Mouse (Mus musculus): ENCODE measurements at regions not wholly inside any gene's neighbourhood (a gene's known extent, or its start where the extent isn't known, plus 50 kb on each side); places are given as distances from the start of the nearest gene placed in this dataset.
A peak's percentile ranks its signal among the peaks of the same experiment; 100 is the strongest.

DNA sequence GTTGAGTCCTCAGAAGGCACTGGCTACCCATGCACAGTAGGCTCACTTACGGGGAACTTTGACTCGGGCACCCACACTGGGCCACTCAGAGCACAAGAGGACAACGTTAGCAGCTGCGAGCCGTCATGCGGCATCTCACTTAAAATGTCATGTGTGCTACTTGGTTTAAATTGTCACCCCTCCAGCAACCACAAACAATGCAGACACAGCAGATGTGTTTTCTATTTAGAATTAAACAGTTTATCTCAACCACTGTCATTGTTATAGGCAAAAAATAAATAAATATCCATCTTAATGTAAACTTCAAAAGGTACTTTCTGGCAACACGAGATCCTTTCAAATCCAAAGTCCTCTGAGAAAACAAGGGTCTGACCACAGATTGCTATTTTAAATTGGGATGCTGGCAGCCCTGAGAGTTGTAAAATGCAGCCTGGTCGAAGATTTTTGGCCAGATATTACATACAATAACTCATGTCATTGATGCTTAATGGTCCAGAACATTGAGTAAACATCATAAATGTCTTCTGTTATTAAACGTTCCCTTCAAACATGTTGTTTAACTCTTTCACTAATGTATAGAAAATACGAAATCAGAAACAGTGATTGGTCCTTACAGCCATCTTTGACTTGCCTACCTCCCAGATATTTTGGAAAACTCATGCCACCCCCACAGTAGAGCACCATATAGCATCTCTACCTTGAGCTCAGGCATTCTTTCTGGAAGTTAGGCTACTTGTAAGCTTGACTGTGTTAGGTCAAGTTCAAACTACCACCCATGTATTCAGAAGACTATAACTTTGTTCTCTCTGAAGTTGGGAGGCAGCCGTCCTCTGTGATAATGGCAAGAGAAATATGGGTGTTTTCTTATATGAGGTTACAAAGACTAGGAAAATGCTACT lies 232.8 kb upstream of the Tcf21 start:
- no peak for ATAC-seq (replicated peaks; ENCODE audit: insufficient number of reproducible peaks, low FRiP score, low TSS enrichment, poor library complexity, severe bottlenecking)

DNA sequence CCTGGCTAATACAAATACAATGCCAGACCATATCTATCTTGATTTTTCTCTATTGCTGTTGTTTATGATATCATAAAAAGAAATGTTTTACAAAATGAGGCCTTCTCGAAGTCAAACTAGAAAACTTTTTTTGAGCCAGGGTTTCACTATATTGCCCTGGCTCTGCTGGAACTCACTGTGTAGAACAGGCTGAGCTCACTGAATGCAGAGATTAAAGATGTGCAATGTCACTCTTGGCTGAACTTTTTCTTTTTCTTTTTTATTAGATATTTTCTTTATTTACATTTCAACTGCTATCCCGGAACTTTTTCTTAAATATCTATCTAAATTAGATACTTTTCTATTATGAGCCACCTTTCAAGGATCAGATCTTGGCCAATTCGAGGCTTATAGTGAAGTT lies 224.5 kb upstream of the Tcf21 start:
- no peak for ATAC-seq (replicated peaks; ENCODE audit: insufficient number of reproducible peaks, low FRiP score, low TSS enrichment, poor library complexity, severe bottlenecking)

DNA sequence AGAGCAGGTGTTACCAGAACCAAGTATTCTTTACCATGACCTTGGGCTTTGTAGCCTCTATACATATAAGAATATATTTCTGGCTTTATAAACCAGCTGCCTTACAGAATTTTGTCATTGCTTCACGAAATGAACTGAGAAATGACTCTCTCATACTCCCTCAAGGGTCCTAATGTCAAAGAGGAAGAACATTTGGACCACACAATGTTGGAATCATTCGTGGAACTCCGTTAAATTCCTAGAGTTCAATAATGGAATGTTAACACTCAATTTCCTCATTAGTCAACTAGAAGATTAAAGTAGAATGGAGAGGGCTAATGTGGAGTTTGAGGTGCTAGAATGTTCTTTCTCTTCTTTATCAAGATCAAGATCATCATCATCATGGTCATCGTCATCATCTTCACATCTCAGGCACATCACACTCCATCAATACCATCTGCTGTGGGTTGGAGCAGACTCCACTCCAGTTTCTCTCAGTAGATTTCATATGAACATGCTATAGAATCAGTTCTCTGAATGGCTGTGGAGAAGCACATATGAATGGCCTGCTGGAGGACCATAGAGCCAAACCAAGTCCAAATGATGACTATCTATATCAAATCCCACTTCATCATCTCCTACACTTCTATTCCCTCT lies 211.6 kb upstream of the Tcf21 start:
- no peak for ATAC-seq (replicated peaks; ENCODE audit: insufficient number of reproducible peaks, low FRiP score, low TSS enrichment, poor library complexity, severe bottlenecking)

DNA sequence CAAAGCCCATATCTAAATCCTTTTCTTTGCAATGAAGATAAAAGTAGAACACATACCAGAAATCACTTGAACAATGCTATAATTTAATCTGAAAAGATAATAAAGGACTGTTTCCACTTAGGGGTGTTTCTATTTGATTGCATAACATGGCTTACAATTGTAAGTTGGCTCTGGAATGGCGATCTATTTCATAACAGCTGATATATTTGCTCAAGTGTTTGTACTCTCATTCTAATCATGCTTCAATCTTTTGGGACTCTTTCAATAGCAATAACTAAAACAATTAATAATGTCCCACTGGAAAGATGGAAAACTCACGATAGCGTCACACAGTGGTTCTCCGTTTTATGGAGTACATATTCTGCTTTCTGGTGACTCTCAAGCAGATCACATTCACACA lies 208.0 kb upstream of the Tcf21 start:
- no peak for ATAC-seq (replicated peaks; ENCODE audit: insufficient number of reproducible peaks, low FRiP score, low TSS enrichment, poor library complexity, severe bottlenecking)

DNA sequence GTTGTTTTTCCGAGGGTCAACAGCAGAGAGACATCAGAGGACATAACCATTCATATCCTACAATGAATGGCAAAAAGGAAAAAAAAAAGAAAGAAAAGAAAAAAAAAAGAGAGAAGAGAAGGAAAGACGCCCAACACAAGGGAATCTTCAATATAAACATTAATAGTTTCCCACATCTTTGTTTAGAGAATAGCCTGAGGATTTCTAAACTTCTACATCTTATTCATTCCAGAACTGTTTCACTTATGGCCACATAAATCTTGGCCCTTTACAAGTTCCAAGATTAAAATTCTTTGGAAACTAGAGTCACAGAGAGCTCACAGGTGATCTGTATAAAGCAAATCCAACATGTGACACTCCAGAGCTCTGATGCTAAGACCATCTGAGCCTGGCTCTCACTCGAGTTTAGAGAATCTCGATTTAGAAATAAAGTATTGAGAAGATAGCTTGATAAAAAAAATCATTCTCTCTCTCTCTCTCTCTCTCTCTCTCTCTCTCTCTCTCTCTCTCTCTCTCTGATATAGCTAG lies 197.2 kb upstream of the Tcf21 start:
- no peak for ATAC-seq (replicated peaks; ENCODE audit: insufficient number of reproducible peaks, low FRiP score, low TSS enrichment, poor library complexity, severe bottlenecking)

DNA sequence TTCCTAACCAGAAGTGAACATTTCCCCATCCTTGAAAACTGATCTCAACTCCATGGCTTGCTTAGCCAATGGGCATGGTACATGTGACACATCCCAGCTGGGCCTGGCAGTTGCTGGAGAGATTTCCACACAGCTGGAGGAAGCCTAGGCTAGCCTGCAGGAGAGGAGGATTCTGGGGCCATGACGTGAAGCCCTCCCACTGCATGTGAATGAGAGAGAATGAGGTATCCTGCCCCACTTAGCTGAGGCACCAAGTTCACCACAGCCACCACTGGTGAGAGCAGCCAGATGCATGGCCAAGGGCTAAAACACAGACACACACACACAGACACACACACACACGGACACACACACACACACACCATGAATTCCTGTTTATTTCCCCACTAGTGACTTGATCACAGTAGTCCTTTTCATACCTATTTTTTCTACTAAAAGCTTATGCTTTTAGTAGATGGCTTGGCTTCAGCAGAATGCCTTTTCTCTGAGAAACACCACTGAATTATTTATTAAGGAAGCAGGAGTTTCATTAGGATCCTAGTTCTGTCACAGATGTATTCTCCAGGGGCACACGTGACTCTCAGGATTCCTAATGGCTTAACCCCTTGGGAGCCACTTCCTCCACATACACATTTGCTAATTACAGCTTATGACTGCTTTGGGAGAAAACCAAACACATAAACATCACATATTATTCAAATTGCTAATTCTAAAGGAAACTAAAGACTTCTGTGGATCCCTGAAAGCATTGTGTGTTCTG lies 196.1 kb upstream of the Tcf21 start:
- no peak for ATAC-seq (replicated peaks; ENCODE audit: insufficient number of reproducible peaks, low FRiP score, low TSS enrichment, poor library complexity, severe bottlenecking)

DNA sequence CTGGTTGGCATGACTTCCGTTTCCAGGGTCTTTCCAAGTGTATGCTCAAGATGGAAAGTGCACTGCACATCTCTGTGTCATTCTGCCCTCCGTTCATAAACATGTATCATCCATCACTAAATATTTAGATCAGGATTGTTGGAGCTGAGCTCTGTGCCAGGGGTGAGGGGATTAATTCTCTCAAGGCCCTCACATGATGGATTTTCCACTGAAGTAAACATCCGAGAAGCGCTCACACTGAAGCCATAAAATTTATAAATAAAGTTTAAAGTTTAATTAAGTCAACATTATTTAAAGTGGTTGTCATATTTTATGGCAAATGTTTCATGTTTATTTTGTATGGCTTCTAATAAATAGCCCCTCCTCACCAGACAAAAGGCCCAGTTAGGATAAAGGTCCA lies 190.7 kb upstream of the Tcf21 start:
- no peak for ATAC-seq (replicated peaks; ENCODE audit: insufficient number of reproducible peaks, low FRiP score, low TSS enrichment, poor library complexity, severe bottlenecking)

DNA sequence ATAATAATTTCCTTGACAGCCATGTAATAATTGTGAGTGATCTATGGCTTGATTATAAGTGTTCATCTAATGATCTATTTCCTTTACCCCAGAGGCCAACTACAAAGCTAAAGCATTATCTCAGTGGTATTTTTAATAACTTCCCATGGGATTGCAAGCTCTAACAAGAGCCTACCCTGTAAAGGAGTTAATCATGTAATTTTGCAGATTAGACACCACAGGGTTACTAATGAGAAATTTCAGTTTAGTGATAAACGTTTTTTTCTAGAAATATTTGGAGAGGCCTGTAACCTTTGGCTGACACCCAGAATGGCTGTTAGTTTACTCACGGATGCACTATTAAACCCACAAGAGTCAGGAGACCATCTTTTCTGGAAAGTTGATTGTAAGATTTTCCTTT lies 190.2 kb upstream of the Tcf21 start:
- ATAC-seq (replicated peaks; ENCODE audit: insufficient number of reproducible peaks, low FRiP score, low TSS enrichment, poor library complexity, severe bottlenecking), result no peak

DNA sequence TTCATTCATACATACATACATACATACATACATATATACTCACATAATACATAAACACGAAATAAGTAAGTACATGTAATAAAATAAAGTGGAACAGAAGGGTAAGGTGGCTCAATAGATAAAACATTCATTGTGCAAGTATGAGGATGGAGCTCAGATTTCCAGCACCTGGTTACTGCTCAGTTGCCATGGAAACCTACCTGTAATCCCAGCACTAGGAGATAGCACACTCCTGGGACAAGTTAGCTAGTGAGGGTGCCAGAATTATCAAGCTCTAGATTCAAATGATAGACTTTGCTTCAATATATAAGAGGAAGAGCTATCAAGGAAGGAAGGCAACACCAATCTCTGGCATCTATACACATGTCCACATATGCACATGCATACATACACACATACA lies 184.8 kb upstream of the Tcf21 start:
- ATAC-seq (replicated peaks; ENCODE audit: insufficient number of reproducible peaks, low FRiP score, low TSS enrichment, poor library complexity, severe bottlenecking), result no peak

DNA sequence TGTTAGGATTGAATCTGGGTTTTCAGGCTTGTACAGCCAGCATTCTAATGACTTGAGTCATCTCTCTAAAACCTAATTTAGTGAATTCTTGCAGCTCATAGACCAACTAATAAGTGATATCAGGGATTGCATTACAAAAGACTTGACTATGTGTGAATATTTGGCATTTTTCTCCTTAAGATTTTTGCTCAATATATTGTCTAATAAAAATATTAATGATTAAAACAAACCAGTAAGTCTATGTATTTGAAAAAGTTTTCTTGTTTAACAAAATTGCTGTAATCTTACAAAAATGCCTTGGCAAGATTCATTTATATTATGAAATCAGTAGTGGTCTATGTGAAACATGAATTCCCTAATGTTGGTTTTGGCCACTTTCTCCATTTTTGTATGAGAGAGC lies 183.7 kb upstream of the Tcf21 start:
- ATAC-seq (replicated peaks; ENCODE audit: insufficient number of reproducible peaks, low FRiP score, low TSS enrichment, poor library complexity, severe bottlenecking), result no peak

DNA sequence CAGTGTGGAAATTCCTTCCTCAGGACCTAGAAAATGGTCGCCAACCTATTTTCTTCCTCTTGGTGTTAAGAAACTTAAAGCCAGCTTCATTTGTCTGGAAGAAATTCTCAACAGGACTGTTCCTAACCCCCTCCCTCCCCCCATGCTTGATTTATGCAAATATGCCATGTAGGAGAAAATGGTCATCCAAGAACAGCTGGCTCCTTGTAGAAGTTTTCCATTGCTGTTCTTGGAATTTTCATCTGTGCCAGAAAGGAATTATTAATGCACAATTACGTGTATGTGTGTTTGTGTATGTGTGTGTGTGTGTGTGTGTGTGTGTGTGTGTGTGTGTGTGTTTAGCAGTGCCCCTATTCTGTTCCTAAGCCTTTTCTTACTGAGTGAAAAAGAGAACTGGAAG lies 178.6 kb upstream of the Tcf21 start:
- ATAC-seq (replicated peaks; ENCODE audit: insufficient number of reproducible peaks, low FRiP score, low TSS enrichment, poor library complexity, severe bottlenecking), result no peak

DNA sequence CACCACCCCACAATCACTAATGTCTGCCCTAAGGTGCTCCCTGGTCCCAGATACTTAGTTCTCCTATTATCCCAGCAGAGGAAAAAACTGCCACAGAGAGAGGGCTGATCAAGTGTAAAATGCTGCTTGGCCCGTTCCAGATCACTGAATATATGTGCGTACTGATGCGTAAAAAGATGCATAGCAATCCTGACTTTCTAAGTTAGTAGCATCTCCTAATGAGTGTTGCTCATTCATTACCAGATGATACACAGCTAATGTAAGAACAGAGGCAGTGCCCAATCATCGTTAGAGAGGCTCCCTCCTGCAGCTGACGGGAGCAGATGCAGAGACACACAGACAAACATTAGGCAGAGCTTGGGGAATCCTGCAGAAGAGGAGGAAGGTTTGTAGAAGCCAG lies 177.6 kb upstream of the Tcf21 start:
- ATAC-seq (replicated peaks; ENCODE audit: insufficient number of reproducible peaks, low FRiP score, low TSS enrichment, poor library complexity, severe bottlenecking), result no peak

DNA sequence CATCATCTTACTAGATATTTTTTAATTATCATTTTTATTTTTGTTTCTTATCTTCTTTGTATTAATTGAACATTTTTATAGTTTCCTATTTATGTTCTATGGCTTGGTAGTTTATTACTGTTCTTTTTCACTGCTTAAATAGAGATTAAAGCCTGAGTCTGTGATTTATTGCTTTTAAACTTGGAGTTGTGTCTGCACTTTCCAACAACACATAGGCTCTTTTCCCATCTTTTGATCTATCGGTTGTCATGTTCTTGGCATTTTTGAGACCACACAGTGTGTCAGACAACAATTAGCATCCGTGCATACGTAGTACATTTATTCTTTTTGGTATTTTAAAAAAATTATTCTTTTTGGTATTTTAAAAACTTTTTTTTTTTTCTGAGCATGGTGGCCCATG lies 173.2 kb upstream of the Tcf21 start:
- no peak for ATAC-seq (replicated peaks; ENCODE audit: insufficient number of reproducible peaks, low FRiP score, low TSS enrichment, poor library complexity, severe bottlenecking)

DNA sequence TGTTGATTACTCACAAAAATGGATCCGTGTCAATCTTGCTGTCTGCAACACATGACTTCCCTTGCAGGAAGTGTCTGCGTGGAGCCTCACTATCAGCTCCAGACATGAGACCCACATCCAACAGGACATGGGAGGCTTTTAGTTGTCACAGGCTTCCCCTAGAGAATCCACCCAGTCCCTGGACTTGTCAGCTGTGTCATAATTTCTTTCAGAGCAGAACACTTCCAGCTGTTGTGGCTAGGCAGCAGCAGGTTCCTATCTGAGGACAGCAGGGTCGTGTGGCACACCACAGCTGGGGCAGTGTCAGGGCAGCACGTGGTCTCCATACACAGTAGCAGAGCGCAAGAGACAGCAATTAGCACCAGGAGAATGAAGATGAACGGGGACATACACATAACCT lies 161.8 kb upstream of the Tcf21 start:
- ATAC-seq (replicated peaks; ENCODE audit: insufficient number of reproducible peaks, low FRiP score, low TSS enrichment, poor library complexity, severe bottlenecking), result no peak

DNA sequence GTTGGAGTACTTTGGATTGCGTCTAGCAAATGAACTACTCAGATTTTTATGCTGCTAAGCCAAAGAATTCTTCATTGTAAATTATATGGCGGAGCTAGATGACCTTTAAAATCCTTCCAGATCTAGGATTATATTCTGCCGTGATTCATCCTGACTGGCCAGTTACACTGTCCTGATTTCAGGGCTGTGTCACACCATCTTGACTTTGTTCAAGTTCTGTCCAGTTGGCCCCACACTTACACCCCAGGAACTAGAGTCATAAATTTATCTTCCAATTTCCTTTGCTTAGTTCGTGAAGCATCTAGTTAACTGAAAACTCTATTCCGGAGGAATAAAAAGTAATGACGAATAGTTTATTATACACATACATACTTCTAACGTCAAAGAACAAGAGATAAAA lies 158.5 kb upstream of the Tcf21 start:
- ATAC-seq (replicated peaks; ENCODE audit: insufficient number of reproducible peaks, low FRiP score, low TSS enrichment, poor library complexity, severe bottlenecking), result no peak

DNA sequence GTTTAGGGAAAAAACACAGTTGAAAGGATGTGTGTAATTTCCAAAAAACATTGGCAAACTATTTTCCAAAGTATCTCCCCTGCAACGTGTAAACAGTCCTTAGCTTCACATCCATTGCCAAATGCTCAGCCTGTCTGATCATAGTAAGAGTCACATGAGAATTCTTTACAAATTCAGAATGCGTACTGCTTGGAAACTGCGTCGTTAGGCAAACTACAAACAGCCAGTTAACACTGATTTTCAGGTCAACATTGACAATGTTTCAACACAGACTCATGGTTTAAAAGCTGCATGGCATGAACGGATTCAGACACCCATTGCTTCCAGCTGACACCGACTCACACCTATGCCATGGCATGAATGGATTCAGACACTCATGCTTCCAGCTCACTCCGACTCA lies 137.0 kb upstream of the Tcf21 start:
- ATAC-seq (replicated peaks; ENCODE audit: insufficient number of reproducible peaks, low FRiP score, low TSS enrichment, poor library complexity, severe bottlenecking), result no peak

DNA sequence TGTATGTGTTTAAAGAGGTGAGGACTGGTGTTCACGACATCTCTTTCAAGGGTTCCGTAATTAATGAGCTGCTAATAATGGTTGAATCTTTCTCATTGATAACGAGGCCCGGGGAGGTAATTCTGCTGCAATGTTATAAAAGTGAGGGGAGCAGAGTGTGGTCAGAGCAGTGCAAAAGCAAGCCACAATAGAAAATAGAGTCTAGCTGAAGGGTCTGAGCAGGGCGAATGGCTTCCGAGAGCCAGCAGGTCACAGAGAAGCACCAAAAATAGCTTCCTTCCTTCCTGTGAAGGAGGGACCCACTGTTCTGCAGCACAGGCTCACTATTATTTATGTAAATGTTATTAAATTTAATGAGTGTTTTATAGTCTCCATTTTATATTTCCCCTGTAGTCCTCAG lies 133.3 kb upstream of the Tcf21 start:
- ATAC-seq (replicated peaks; ENCODE audit: insufficient number of reproducible peaks, low FRiP score, low TSS enrichment, poor library complexity, severe bottlenecking), result no peak

DNA sequence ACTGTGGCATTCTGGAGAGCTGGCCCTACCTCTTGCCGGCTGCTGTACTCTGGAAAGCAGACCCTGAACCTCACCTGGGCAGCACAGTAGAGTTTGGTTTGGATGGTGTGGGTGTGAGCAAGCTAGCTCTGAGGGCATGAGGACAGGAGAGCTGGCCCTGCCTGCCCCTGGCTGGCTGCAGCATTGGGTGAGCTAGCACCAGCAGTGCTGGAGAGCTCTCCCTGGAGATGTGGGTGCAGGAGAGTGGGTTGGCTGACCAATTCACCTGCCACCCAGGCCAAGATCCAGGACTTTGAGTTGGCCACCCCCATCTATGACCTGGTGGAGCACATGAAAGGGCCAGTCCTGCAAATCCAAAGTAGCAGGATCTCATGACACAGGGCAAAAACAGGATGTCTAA lies 124.3 kb upstream of the Tcf21 start:
- 0 out of 2 replicates have a peak, but pooled peaks have one; percentile 31 for ATAC-seq (replicated peaks; ENCODE audit: insufficient number of reproducible peaks, low FRiP score, low TSS enrichment, poor library complexity, severe bottlenecking)

DNA sequence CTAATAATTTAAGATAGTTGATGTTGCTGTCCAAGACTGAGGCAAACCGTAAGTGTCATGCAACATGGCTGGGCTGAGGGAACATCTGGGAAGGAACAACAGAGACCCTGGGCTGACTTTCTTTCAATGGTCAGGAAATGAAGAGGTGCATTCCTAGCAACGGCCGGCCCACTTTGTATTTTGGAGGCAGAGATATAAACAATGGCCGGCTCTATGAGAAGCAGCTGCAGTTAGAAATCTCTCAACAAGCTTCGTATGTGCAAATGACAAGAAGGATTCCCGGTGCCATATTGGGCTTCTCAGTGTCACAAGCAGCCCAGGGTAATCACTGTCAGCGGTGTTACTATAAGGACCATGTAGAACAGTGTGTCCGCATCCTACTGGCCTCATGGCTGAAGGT lies 108.0 kb upstream of the Tcf21 start:
- no peak for ATAC-seq (replicated peaks; ENCODE audit: insufficient number of reproducible peaks, low FRiP score, low TSS enrichment, poor library complexity, severe bottlenecking)

DNA sequence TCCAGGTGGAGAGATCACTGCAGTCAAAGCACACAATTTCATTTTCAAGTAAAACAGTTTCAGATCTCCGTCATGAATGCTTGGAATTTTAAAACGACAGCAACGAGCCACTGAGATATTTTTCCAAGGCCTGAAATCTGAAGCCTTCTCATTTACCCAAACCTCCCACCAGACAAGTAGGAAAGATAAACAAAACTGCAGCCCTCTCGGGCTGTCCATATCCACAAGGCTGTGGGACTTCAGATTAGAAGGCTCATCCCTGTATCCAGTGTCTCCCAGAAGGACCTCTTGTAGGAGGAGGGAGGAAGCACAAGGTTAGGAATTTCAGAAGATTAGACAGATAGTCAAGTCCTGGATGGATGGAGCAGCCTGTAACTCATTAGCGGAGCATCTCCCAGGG lies 106.1 kb upstream of the Tcf21 start:
- ATAC-seq (replicated peaks; ENCODE audit: insufficient number of reproducible peaks, low FRiP score, low TSS enrichment, poor library complexity, severe bottlenecking), result no peak

All from monocyte, adult 5-6 weeks (primary cell).